Comparison of ENCODE assay signal across 9 mouse cellular contexts in the genomic region with DNA sequence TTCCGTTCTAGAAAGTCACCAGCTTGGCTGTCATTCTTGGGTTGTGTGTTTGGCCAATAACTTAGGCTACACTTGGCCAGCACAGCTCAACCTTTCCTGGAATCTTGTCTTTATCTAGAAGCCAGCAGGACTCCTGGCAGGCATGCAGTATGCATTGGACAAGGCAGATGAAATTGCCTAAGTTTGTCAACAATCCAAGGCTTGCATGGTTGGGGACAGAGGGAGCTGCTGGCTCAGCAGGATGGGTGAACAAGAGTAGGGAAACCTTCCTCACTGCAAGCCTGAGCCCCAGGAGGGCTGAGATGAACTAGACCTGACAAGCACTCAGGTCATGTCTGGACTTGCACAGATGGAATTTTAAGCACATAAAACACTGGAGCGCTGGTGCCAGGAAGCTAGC.
DNase-seq lines count a peak whose midpoint lies in the region; ATAC-seq lines count a peak whose summit lies in the region.
"Had no signal": no experiment of that assay in that cellular context is flagged by ENCODE, and none has a peak within 500 bp of the region (broad histone marks: within the 10 kb centered on the region; RNA-seq: fewer than 3 reads in every experiment).

No protein-coding gene starts in this region.

- peak; percentile 55 for DNase-seq in embryonic facial prominence, embryonic 14.5 days (ENCODE audit: low spot score)
- DNase-seq in embryonic facial prominence, embryonic 10.5 days (ENCODE audit: low spot score), result no peak
- DNase-seq in urinary bladder, postnatal 25 days (ENCODE audit: low spot score), result peak; percentile 19
- no peak for DNase-seq in urinary bladder, adult 2 months (ENCODE audit: low spot score)
- DNase-seq in heart, postnatal 14 days, result peak; percentile 66 to 73
- DNase-seq in retina, postnatal 1 day, result no peak
- DNase-seq in hindbrain, embryonic 11.5 days (ENCODE audit: low spot score), result no peak
- DNase-seq in spleen, postnatal 4 days (ENCODE audit: low spot score in 2 of 2), result no peak

- no peaks in the 10 kb centered on the region for H3K27me3 ChIP-seq in embryonic facial prominence, embryonic 14.5 days (replicated peaks; ENCODE audit: control insufficient read depth, insufficient read depth, low read length)
- H3K27me3 ChIP-seq in embryonic facial prominence, embryonic 10.5 days (replicated peaks; ENCODE audit: low read depth, poor library complexity, severe bottlenecking), result peaks cover 8% of the 10 kb centered on the region; the same call in 1 of the 2 replicates
- no peaks in the 10 kb centered on the region for H3K27me3 ChIP-seq in hindbrain, embryonic 11.5 days (ENCODE audit: control insufficient read depth, insufficient read depth, low read length)

- no peaks in the 10 kb centered on the region for H3K36me3 ChIP-seq in embryonic facial prominence, embryonic 14.5 days (ENCODE audit: control insufficient read depth, insufficient read depth, low read length)
- no peaks in the 10 kb centered on the region for H3K36me3 ChIP-seq in embryonic facial prominence, embryonic 10.5 days (replicated peaks)
- H3K36me3 ChIP-seq in hindbrain, embryonic 11.5 days (ENCODE audit: control insufficient read depth, insufficient read depth, low read length), result no peaks in the 10 kb centered on the region

- H3K4me1 ChIP-seq in embryonic facial prominence, embryonic 14.5 days (ENCODE audit: control insufficient read depth, insufficient read depth, low read length), result peaks cover 19% of the 10 kb centered on the region
- peaks cover 11% of the 10 kb centered on the region for H3K4me1 ChIP-seq in embryonic facial prominence, embryonic 10.5 days
- H3K4me1 ChIP-seq in hindbrain, embryonic 11.5 days (replicated peaks; ENCODE audit: control insufficient read depth, insufficient read depth, low read length), result peaks cover under 1% of the 10 kb centered on the region; the same call in 1 of the 2 replicates

- 60% methylated on average over 2 of the region's 2 CpGs for WGBS in embryonic facial prominence, embryonic 14.5 days
- WGBS in embryonic facial prominence, embryonic 10.5 days, result 83% methylated on average over 2 of the region's 2 CpGs
- WGBS in hindbrain, embryonic 11.5 days, result 76% methylated on average over 2 of the region's 2 CpGs

- no peak overlapping the region for H3K4me2 ChIP-seq in embryonic facial prominence, embryonic 14.5 days (ENCODE audit: low read depth, low read length)
- H3K4me2 ChIP-seq in hindbrain, embryonic 11.5 days (replicated peaks; ENCODE audit: low read depth, low read length), result no peak overlapping the region

- no peak overlapping the region for H3K27ac ChIP-seq in embryonic facial prominence, embryonic 14.5 days (replicated peaks; ENCODE audit: low read depth, low read length)
- H3K27ac ChIP-seq in embryonic facial prominence, embryonic 10.5 days (replicated peaks), result no peak overlapping the region; the same call in 1 of the 2 replicates
- no peak overlapping the region for H3K27ac ChIP-seq in hindbrain, embryonic 11.5 days (ENCODE audit: low read depth, low read length)
- H3K27ac ChIP-seq: kidney, postnatal 0 days had no signal

- H3K9ac ChIP-seq in embryonic facial prominence, embryonic 14.5 days (ENCODE audit: low read depth, low read length), result no peak overlapping the region
- H3K9ac ChIP-seq in hindbrain, embryonic 11.5 days (ENCODE audit: low read depth, low read length), result no peak overlapping the region

- no peak overlapping the region for H3K4me3 ChIP-seq in embryonic facial prominence, embryonic 14.5 days (ENCODE audit: low read depth, low read length)
- no peak overlapping the region for H3K4me3 ChIP-seq in embryonic facial prominence, embryonic 10.5 days
- H3K4me3 ChIP-seq in hindbrain, embryonic 11.5 days (ENCODE audit: low read depth, low read length), result no peak overlapping the region

- no peak for ATAC-seq in embryonic facial prominence, embryonic 14.5 days (ENCODE audit: low read depth)
- no peak for ATAC-seq in hindbrain, embryonic 11.5 days (ENCODE audit: low FRiP score)

- intact Hi-C loops in heart, postnatal 14 days (cut with DNase I), result loop anchor here (5.0 kb wide), 1 partner anchor 36 kb away; no protein-coding TSS in a partner anchor

- no peaks in the 10 kb centered on the region for H3K9me3 ChIP-seq in embryonic facial prominence, embryonic 14.5 days (ENCODE audit: control insufficient read depth, low read length)
- peaks cover 9% of the 10 kb centered on the region; the same call in 1 of the 2 replicates for H3K9me3 ChIP-seq in embryonic facial prominence, embryonic 10.5 days
- H3K9me3 ChIP-seq in hindbrain, embryonic 11.5 days (ENCODE audit: control insufficient read depth, low read length), result no peaks in the 10 kb centered on the region

Comparison
In these comparisons a context has a peak if more than half of its experiments do, and no peak if none do; other contexts are left out.
1. DNase-seq: peak in embryonic facial prominence, embryonic 14.5 days (single experiment), urinary bladder, postnatal 25 days (single experiment) and heart, postnatal 14 days (2 of 2); none in embryonic facial prominence, embryonic 10.5 days (single experiment), urinary bladder, adult 2 months (single experiment), retina, postnatal 1 day (single experiment), hindbrain, embryonic 11.5 days (single experiment) and spleen, postnatal 4 days (0 of 2).